Mouse (Mus musculus): ENCODE results near the gene Stard3nl.
"Not testable (repeated sequence)": the region's sequence is repeated elsewhere in the genome, so short reads cannot be mapped to it uniquely, and the experiment has no call there.

Gene Stard3nl

GRCm38 (mm10) chr13:19381112-19381828 is 14.3 kb downstream of the Stard3nl start:
- DNase-seq, result no peak

GRCm38 (mm10) chr13:19379313-19379712 is 16.3 kb downstream of the Stard3nl start:
- DNase-seq, result no peak

GRCm38 (mm10) chr13:19372133-19372729 is 23.4 kb downstream of the Stard3nl start:
- no peak for DNase-seq

GRCm38 (mm10) chr13:19368817-19369216 is 26.8 kb downstream of the Stard3nl start:
- DNase-seq, result no peak

- no peak for DNase-seq
Measured at GRCm38 (mm10) chr13:19367536-19367935, 28.1 kb downstream of the Stard3nl start.

- DNase-seq, result no peak
Measured at GRCm38 (mm10) chr13:19366866-19367265, 28.7 kb downstream of the Stard3nl start.

GRCm38 (mm10) chr13:19365596-19365995 is 30.0 kb downstream of the Stard3nl start:
- peak; percentile 58 for DNase-seq

GRCm38 (mm10) chr13:19364245-19364772 is 31.3 kb downstream of the Stard3nl start:
- peak; percentile 50 for DNase-seq

GRCm38 (mm10) chr13:19362358-19362757 is 33.2 kb downstream of the Stard3nl start:
- DNase-seq, result no peak

GRCm38 (mm10) chr13:19358027-19358426 is 37.6 kb downstream of the Stard3nl start:
- DNase-seq, result no peak

- DNase-seq, result no peak
Measured at GRCm38 (mm10) chr13:19357301-19357700, 38.3 kb downstream of the Stard3nl start.

- DNase-seq, result no peak
Measured at GRCm38 (mm10) chr13:19356720-19357119, 38.9 kb downstream of the Stard3nl start.

- no peak for DNase-seq
Measured at GRCm38 (mm10) chr13:19356120-19356519, 39.5 kb downstream of the Stard3nl start.

- no peak for DNase-seq
Measured at GRCm38 (mm10) chr13:19352795-19353194, 42.8 kb downstream of the Stard3nl start.

- not testable (repeated sequence) for DNase-seq
Measured at GRCm38 (mm10) chr13:19340356-19340755, 55.2 kb downstream of the Stard3nl start.

GRCm38 (mm10) chr13:19336310-19336709 is 59.3 kb downstream of the Stard3nl start:
- peak; percentile 60 for DNase-seq
